Mouse (Mus musculus) heart, postnatal 0 days (tissue): Measurements from ENCODE around the gene Ankrd39.

Experiments
- CTCF ChIP-seq: IDR thresholded peaks from 2 replicates; pipeline ENCODE4 v1.5.1; 2016; ENCODE audit warnings: antibody characterized with exemption, control low read depth, low read depth
- EP300 ChIP-seq: IDR thresholded peaks from 2 replicates; pipeline ENCODE4 v1.6.1; 2016; ENCODE audit warnings: antibody characterized with exemption, low read depth

DNA sequence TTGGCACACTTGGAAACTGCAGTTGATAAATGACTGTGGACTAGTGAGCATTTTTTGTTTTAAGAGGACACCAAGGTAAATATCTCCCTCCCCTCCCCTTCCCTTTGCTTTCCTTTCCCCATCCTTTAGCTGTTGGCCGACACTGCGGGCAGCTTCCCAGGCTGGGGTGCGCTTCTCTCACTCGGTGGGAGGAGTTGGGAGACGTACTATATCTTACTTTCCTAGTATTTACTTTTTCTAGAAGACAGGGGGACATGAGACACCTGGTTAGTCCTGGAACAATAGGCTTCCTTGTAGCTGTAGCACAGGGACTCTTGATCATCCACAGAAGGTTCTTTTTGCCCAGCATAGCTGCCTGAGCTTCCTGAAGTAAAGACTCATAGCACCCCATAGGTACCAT is 23.2 kb downstream of the Ankrd39 start:
- no peak for TF ChIP-seq CTCF
- TF ChIP-seq EP300 = no peak
